Mouse (Mus musculus) megakaryocyte, embryonic 14.5 days (primary cell): ENCODE measurements around the gene Slc26a10.

Source experiments
- FLI1 ChIP-seq: IDR thresholded peaks from 2 replicates; pipeline ENCODE4 v1.6.1; 2012; ENCODE audit warnings: low read length, inconsistent platforms, mixed read lengths
- GATA1 ChIP-seq: IDR thresholded peaks from 3 replicates; pipeline ENCODE4 v1.6.1; 2012; ENCODE audit warnings: mixed read lengths, low read length, inconsistent platforms, borderline replicate concordance

DNA sequence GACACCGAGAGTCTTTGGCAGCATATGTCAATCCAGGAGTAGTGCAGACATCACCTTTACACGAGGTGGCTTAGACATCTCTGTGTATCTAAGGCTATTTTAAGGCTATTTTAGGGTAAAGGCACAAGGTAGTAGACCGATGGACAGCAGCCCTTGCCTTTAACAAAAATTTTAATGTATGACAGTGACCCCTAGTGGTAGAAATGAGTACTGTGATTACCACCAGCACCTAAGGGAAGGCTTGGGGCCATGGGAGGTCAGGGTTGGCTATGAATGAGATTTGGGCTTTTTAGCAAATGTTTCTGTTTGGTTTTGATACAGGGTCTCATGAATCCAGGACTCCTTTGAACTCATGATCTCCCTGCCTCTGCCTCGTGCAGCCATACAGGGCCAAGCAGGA, 48.5 kb upstream of the Slc26a10 start:
- TF ChIP-seq GATA1 = no peak
- no peak for TF ChIP-seq FLI1
